22 mouse cellular contexts compared by ENCODE assay signal in genomic region chr12:44617001-44617421, GRCm38 (mm10).
DNase-seq lines count a peak whose midpoint lies in the region; ATAC-seq and TF ChIP-seq lines count a peak whose summit lies in the region.
"Had no signal": no experiment of that assay in that cellular context is flagged by ENCODE, and none has a peak within 500 bp of the region (broad histone marks: within the 10 kb centered on the region; RNA-seq: fewer than 3 reads in every experiment).

No protein-coding gene starts in this region.

- no peak overlapping the region for H3K4me3 ChIP-seq in liver, adult 2 months (ENCODE audit: insufficient read depth, low read depth, low read length)
- no peak overlapping the region for H3K4me3 ChIP-seq in limb, embryonic 15.5 days
- no peak overlapping the region for H3K4me3 ChIP-seq in kidney, embryonic 15.5 days (replicated peaks)
- H3K4me3 ChIP-seq: heart, embryonic 13.5 days; layer of hippocampus, adult 2 months; liver, embryonic 15.5 days; megakaryocyte, embryonic 14.5 days; neural tube, embryonic 13.5 days had no signal

- TF ChIP-seq POLR2A in liver, adult 2 months (IDR thresholded peaks at IDR 0.05; ENCODE audit: extremely low read depth, insufficient read depth, low read length), result no peak

- no peaks in the 10 kb centered on the region for H3K27me3 ChIP-seq in liver, adult 2 months (ENCODE audit: control insufficient read depth, insufficient read depth, low read length)
- H3K27me3 ChIP-seq in limb, embryonic 15.5 days, result no peaks in the 10 kb centered on the region
- no peaks in the 10 kb centered on the region for H3K27me3 ChIP-seq in kidney, embryonic 15.5 days
- H3K27me3 ChIP-seq: heart, embryonic 13.5 days; liver, embryonic 15.5 days; megakaryocyte, embryonic 14.5 days; neural tube, embryonic 13.5 days had no signal

- no peaks in the 10 kb centered on the region for H3K36me3 ChIP-seq in liver, adult 2 months (ENCODE audit: control insufficient read depth, insufficient read depth, low read length)
- H3K36me3 ChIP-seq in limb, embryonic 15.5 days, result no peaks in the 10 kb centered on the region
- H3K36me3 ChIP-seq in kidney, embryonic 15.5 days, result no peaks in the 10 kb centered on the region
- H3K36me3 ChIP-seq: G1E; heart, embryonic 13.5 days; liver, embryonic 15.5 days; neural tube, embryonic 13.5 days had no signal

- H3K79me2 ChIP-seq in liver, adult 2 months (ENCODE audit: control insufficient read depth, insufficient read depth, low read length), result no peaks in the 10 kb centered on the region

- H3K9me3 ChIP-seq in limb, embryonic 15.5 days, result no peaks in the 10 kb centered on the region
- no peaks in the 10 kb centered on the region for H3K9me3 ChIP-seq in kidney, embryonic 15.5 days (replicated peaks)
- H3K9me3 ChIP-seq: heart, embryonic 13.5 days; liver, embryonic 15.5 days; megakaryocyte, embryonic 14.5 days; neural tube, embryonic 13.5 days had no signal

- WGBS in liver, adult 2 months, result 58% methylated on average over 2 of the region's 2 CpGs
- WGBS in limb, embryonic 15.5 days, result 41% methylated on average over 2 of the region's 2 CpGs
- 87% methylated on average over 2 of the region's 2 CpGs for WGBS in kidney, embryonic 15.5 days

- no peak for DNase-seq in cerebellum, postnatal 4 days (ENCODE audit: low spot score in 2 of 2)
- DNase-seq in liver, adult 2 months (ENCODE audit: extremely low read depth, low read depth, low spot score), result peak; percentile 16
- no peak for DNase-seq in liver
- peak; percentile 80 for DNase-seq in cerebellum, adult 9-10 months
- no peak for DNase-seq in layer of hippocampus, adult 18-20 months (ENCODE audit: low spot score in 2 of 2)
- DNase-seq: heart, adult 11 months; kidney, adult 9 months; left cerebral cortex, postnatal 4 days; lung, postnatal 10 days; right cerebral cortex, postnatal 25 days; thymus, postnatal 14 days had no signal

- ATAC-seq in cerebellum, adult (ENCODE audit: insufficient number of reproducible peaks, low FRiP score, low TSS enrichment), result peak; percentile 86
- ATAC-seq in limb, embryonic 15.5 days (ENCODE audit: insufficient number of reproducible peaks, low FRiP score, low TSS enrichment, low read depth), result 0 out of 2 replicates have a peak, but pooled peaks have one; percentile 52
- ATAC-seq in kidney, embryonic 15.5 days (replicated peaks; ENCODE audit: low FRiP score), result no peak
- ATAC-seq: CD4-positive, CD25-positive, alpha-beta regulatory T cell, adult 4 months had no signal

- H3K4me2 ChIP-seq in limb, embryonic 15.5 days, result no peak overlapping the region
- no peak overlapping the region for H3K4me2 ChIP-seq in kidney, embryonic 15.5 days
- H3K4me2 ChIP-seq: heart, embryonic 13.5 days; liver, embryonic 15.5 days; neural tube, embryonic 13.5 days had no signal

- no peak overlapping the region for H3K9ac ChIP-seq in liver, adult 2 months (ENCODE audit: low read depth, low read length)
- H3K9ac ChIP-seq in limb, embryonic 15.5 days, result no peak overlapping the region
- no peak overlapping the region for H3K9ac ChIP-seq in kidney, embryonic 15.5 days
- H3K9ac ChIP-seq: heart, embryonic 13.5 days; liver, embryonic 15.5 days; neural tube, embryonic 13.5 days had no signal

- no peak for TF ChIP-seq CTCF in liver, adult 2 months (IDR thresholded peaks at IDR 0.05; ENCODE audit: low read depth, low read length)

- H3K27ac ChIP-seq in liver, adult 2 months (replicated peaks; ENCODE audit: insufficient read depth, low read depth, low read length), result no peak overlapping the region
- H3K27ac ChIP-seq in limb, embryonic 15.5 days, result peak overlapping the region; percentile 63
- no peak overlapping the region for H3K27ac ChIP-seq in kidney, embryonic 15.5 days
- H3K27ac ChIP-seq: heart, embryonic 13.5 days; layer of hippocampus, adult 2 months; liver, embryonic 15.5 days; neural tube, embryonic 13.5 days; stomach, postnatal 0 days had no signal

- H3K4me1 ChIP-seq in liver, adult 2 months (ENCODE audit: control insufficient read depth, insufficient read depth, low read length), result no peaks in the 10 kb centered on the region
- H3K4me1 ChIP-seq in limb, embryonic 15.5 days, result no peaks in the 10 kb centered on the region
- no peaks in the 10 kb centered on the region for H3K4me1 ChIP-seq in kidney, embryonic 15.5 days
- H3K4me1 ChIP-seq: heart, embryonic 13.5 days; liver, embryonic 15.5 days; megakaryocyte, embryonic 14.5 days; neural tube, embryonic 13.5 days had no signal

Comparison
In these comparisons a context has a peak if more than half of its experiments do, and no peak if none do; other contexts are left out.
1. DNase-seq: peak in liver, adult 2 months (single experiment) and cerebellum, adult 9-10 months (single experiment); none in cerebellum, postnatal 4 days (0 of 2), liver (single experiment) and layer of hippocampus, adult 18-20 months (0 of 2).